ENCODE assay signal across 9 mouse cellular contexts in genomic region chr8:81061950-81062349, GRCm38 (mm10). TPM values are rescaled to one million over a fixed set of nuclear protein-coding genes. Genes with fewer than 3 reads are reported as not detected.
DNase-seq lines count a peak whose midpoint lies in the region; ATAC-seq and TF ChIP-seq lines count a peak whose summit lies in the region.
"Had no signal": no experiment of that assay in that cellular context is flagged by ENCODE, and none has a peak within 500 bp of the region (broad histone marks: within the 10 kb centered on the region; RNA-seq: fewer than 3 reads in every experiment).

No protein-coding gene starts in this region.

- H3K4me3 ChIP-seq in MEL (ENCODE audit: control insufficient read depth in 1 of 2, insufficient read depth in 1 of 2, low read depth in 2 of 2, low read length in 2 of 2), result no peak overlapping the region
- no peak overlapping the region for H3K4me3 ChIP-seq in gastrocnemius, adult 2 months
- H3K4me3 ChIP-seq: embryonic facial prominence, embryonic 12.5 days; liver, embryonic 15.5 days had no signal

- intact Hi-C loops in gastrocnemius, adult 2 months (cut with DNase I), result no loop called here

- H3K36me3 ChIP-seq in MEL (ENCODE audit: control insufficient read depth in 1 of 2, insufficient read depth in 2 of 2, low read length in 2 of 2), result no peaks in the 10 kb centered on the region
- H3K36me3 ChIP-seq: embryonic facial prominence, embryonic 12.5 days; liver, embryonic 15.5 days had no signal

- peak; percentile 44; the same call in 1 of the 2 replicates for ATAC-seq in neutrophil, adult 5-6 weeks (ENCODE audit: extremely low read depth, insufficient number of reproducible peaks, low FRiP score, poor library complexity, severe bottlenecking)

- TF ChIP-seq CTCF in MEL (IDR thresholded peaks at IDR 0.05 in 2 of 3, conservative IDR thresholded peaks at IDR 0.05 in 1 of 3; ENCODE audit: control insufficient read depth in 1 of 3, insufficient read depth in 1 of 3, low read depth in 2 of 3, low read length in 3 of 3, poor library complexity in 1 of 3, severe bottlenecking in 1 of 3), result peak in 1 of 3 experiments; percentile 54; a peak in 2 of 6 replicates
- no peak for TF ChIP-seq CTCF in gastrocnemius, adult 2 months (IDR thresholded peaks at IDR 0.05)

- H3K4me1 ChIP-seq in MEL (ENCODE audit: control insufficient read depth in 1 of 2, insufficient read depth in 2 of 2, low read length in 2 of 2), result no peaks in the 10 kb centered on the region
- H3K4me1 ChIP-seq: liver, embryonic 15.5 days had no signal

- H3K79me2 ChIP-seq in MEL (ENCODE audit: control insufficient read depth, insufficient read depth, low read length, poor library complexity), result no peaks in the 10 kb centered on the region

- DNase-seq in left cerebral cortex, adult 18-20 months (ENCODE audit: low spot score in 2 of 2), result peak; percentile 9 to 15
- DNase-seq in left cerebral cortex, adult 8-10 months (ENCODE audit: low spot score in 2 of 2), result no peak
- DNase-seq in MEL (ENCODE audit: low read depth, low spot score), result peak; percentile 47
- DNase-seq in c-Kit-positive CD71-negative TER-119-negative erythroid progenitor cells, embryonic 14.5 days (ENCODE audit: low read depth), result peak; percentile 8
- peak; percentile 47 for DNase-seq in kidney, postnatal 14 days
- DNase-seq in gastrocnemius, adult 2 months, result no peak

- H3K9ac ChIP-seq in MEL (ENCODE audit: control insufficient read depth, low read depth, low read length, poor library complexity, severe bottlenecking), result no peak overlapping the region
- H3K9ac ChIP-seq: embryonic facial prominence, embryonic 12.5 days; liver, embryonic 15.5 days had no signal

- H3K27ac ChIP-seq in MEL (ENCODE audit: control insufficient read depth, low read depth, low read length), result no peak overlapping the region
- no peak overlapping the region for H3K27ac ChIP-seq in gastrocnemius, adult 2 months
- H3K27ac ChIP-seq: embryonic facial prominence, embryonic 12.5 days; liver, embryonic 15.5 days had no signal

- TF ChIP-seq EP300 in MEL (IDR thresholded peaks at IDR 0.05; ENCODE audit: low read depth in 1 of 2, low read length in 2 of 2), result no peak

- no peaks in the 10 kb centered on the region for H3K9me3 ChIP-seq in MEL (replicated peaks; ENCODE audit: insufficient read depth, low read length)
- H3K9me3 ChIP-seq: embryonic facial prominence, embryonic 12.5 days; liver, embryonic 15.5 days had no signal

- 0 out of 4 replicates have a peak, but pooled peaks cover 0 to 1% of the 10 kb centered on the region in 2 experiments for H3K27me3 ChIP-seq in MEL (ENCODE audit: control insufficient read depth in 1 of 2, insufficient read depth in 2 of 2, low read length in 2 of 2)
- H3K27me3 ChIP-seq: embryonic facial prominence, embryonic 12.5 days; liver, embryonic 15.5 days had no signal

- peak; percentile 60 for TF ChIP-seq RAD21 in MEL (IDR thresholded peaks at IDR 0.05; ENCODE audit: low read depth, low read length)

- no peak for TF ChIP-seq POLR2A in MEL (IDR thresholded peaks at IDR 0.05; ENCODE audit: control insufficient read depth in 1 of 2, insufficient read depth in 1 of 2, low read depth in 1 of 2, low read length in 2 of 2, poor library complexity in 1 of 2)

TF ChIP-seq in MEL, 35 proteins besides CTCF, POLR2A, EP300 and RAD21:
- TF ChIP-seq SMC3 (IDR thresholded peaks at IDR 0.05; ENCODE audit: low read depth, low read length), result peak; percentile 48
- peak; percentile 53 for TF ChIP-seq ZC3H11A (IDR thresholded peaks at IDR 0.05; ENCODE audit: low read depth, low read length)
- TF ChIP-seq JUND (IDR thresholded peaks at IDR 0.05; ENCODE audit: low read depth, low read length), result no peak
- no peak for TF ChIP-seq MYB (IDR thresholded peaks at IDR 0.05; ENCODE audit: low read depth, low read length)
- TF ChIP-seq ETS1 (IDR thresholded peaks at IDR 0.05; ENCODE audit: low read depth, low read length), result no peak
- no peak for TF ChIP-seq POLR2AphosphoS5 (IDR thresholded peaks at IDR 0.05; ENCODE audit: borderline replicate concordance, low read depth, low read length)
- TF ChIP-seq RCOR1 (IDR thresholded peaks at IDR 0.05; ENCODE audit: low read depth, low read length), result no peak
- no peak for TF ChIP-seq ZNF384 (IDR thresholded peaks at IDR 0.05; ENCODE audit: low read depth, low read length)

RNA-seq across cellular contexts. Expression of gene Usp38, which starts 47.2 kb away (rescaled TPM):
- total RNA-seq in left cerebral cortex, adult 18-20 months (2021), result 10 to 100 TPM; 22.2 to 24.8 TPM
- 10 to 100 TPM; 20.2 to 22.7 (median 21.7) TPM for total RNA-seq in left cerebral cortex, adult 8-10 months (2022)
- total RNA-seq in MEL (2012; rRNA removed), result 27.5 and 32.3 TPM in 2 replicates
- 10 to 100 TPM in 1 of 2 experiments, not detected in 1; 22.6 TPM for polyA plus RNA-seq in MEL (2012; ENCODE audit: insufficient read depth in 1 of 2, insufficient read length in 2 of 2, low read depth in 1 of 2, low replicate concordance in 2 of 2, missing spikeins in 1 of 2)
- total RNA-seq in neutrophil, adult 5-6 weeks (2017), result 54.6 and 55.4 TPM in 2 replicates
- total RNA-seq in gastrocnemius, adult 2 months (2021), result 10 to 100 TPM; 22.1 to 23.2 TPM

Comparison
In these comparisons a context has a peak if more than half of its experiments do, and no peak if none do; other contexts are left out.
1. DNase-seq: peak in left cerebral cortex, adult 18-20 months (2 of 2), MEL (single experiment), c-Kit-positive CD71-negative TER-119-negative erythroid progenitor cells, embryonic 14.5 days (single experiment) and kidney, postnatal 14 days (single experiment); none in left cerebral cortex, adult 8-10 months (0 of 2) and gastrocnemius, adult 2 months (single experiment).